ENCODE assay signal across 26 mouse cellular contexts in the genomic region with DNA sequence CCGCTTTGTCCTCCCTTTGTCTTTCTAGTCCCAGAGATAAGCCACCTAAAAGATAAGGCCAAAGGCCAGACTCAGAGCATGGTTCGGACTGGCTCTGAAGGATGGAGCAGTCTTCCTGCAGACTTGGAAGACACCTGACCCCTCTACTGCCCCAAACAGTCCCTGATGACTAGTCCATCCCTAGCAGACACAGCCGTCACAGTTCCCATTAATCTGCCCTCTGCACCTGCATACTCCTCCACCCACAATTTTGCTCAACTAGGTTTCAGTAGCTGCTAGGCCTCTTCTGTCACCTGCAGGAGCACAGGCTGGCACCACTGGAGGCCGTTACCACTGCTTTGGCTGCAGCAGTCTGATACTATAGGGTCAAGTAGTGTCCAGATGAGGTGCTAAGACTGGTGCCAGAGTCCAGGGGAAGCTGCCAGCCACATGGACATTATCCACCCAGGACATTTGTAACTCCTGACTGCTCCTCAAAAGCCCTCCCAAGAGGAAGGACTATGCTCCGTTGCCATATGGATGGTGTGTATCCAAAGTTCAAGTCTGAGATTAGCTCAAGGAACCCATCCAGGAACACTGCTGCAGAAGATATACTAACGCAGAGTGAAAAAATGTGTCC. TPM values are rescaled to one million over a fixed set of nuclear protein-coding genes. Genes with fewer than 3 reads are reported as not detected.
DNase-seq lines count a peak whose midpoint lies in the region; ATAC-seq and TF ChIP-seq lines count a peak whose summit lies in the region.
"Had no signal": no experiment of that assay in that cellular context is flagged by ENCODE, and none has a peak within 500 bp of the region (broad histone marks: within the 10 kb centered on the region; RNA-seq: fewer than 3 reads in every experiment).

No protein-coding gene starts in this region.

- H3K4me3 ChIP-seq in kidney, embryonic 14.5 days (ENCODE audit: low read length) = no peak overlapping the region
- H3K4me3 ChIP-seq in midbrain, embryonic 11.5 days (ENCODE audit: low read depth, low read length) = no peak overlapping the region
- no peak overlapping the region for H3K4me3 ChIP-seq in midbrain, embryonic 15.5 days
- H3K4me3 ChIP-seq in liver, embryonic 14.5 days (ENCODE audit: insufficient read depth in 1 of 2, low read depth in 2 of 2, low read length in 2 of 2) = no peak overlapping the region
- no peak overlapping the region for H3K4me3 ChIP-seq in forebrain, embryonic 13.5 days
- H3K4me3 ChIP-seq: heart, adult 2 months; heart, embryonic 13.5 days; hindbrain, embryonic 12.5 days; myocyte had no signal

- H3K27ac ChIP-seq in kidney, embryonic 14.5 days (ENCODE audit: low read depth, low read length) = no peak overlapping the region
- no peak overlapping the region for H3K27ac ChIP-seq in midbrain, embryonic 11.5 days (ENCODE audit: low read depth, low read length)
- no peak overlapping the region for H3K27ac ChIP-seq in midbrain, embryonic 15.5 days
- H3K27ac ChIP-seq in liver, embryonic 14.5 days = no peak overlapping the region
- no peak overlapping the region for H3K27ac ChIP-seq in forebrain, embryonic 13.5 days
- H3K27ac ChIP-seq: heart, adult 2 months; heart, embryonic 13.5 days; hindbrain, embryonic 12.5 days had no signal

- peaks cover 65% of the 10 kb centered on the region for H3K4me1 ChIP-seq in kidney, embryonic 14.5 days (ENCODE audit: control insufficient read depth, insufficient read depth, low read length)
- peaks cover 13% of the 10 kb centered on the region for H3K4me1 ChIP-seq in midbrain, embryonic 11.5 days (ENCODE audit: control insufficient read depth, insufficient read depth, low read length)
- peaks cover 36% of the 10 kb centered on the region for H3K4me1 ChIP-seq in midbrain, embryonic 15.5 days
- peaks cover 25 to 56% of the 10 kb centered on the region in 2 experiments for H3K4me1 ChIP-seq in liver, embryonic 14.5 days (replicated peaks; ENCODE audit: control insufficient read depth in 2 of 2, insufficient read depth in 2 of 2, low read length in 1 of 2)
- H3K4me1 ChIP-seq in forebrain, embryonic 13.5 days = peaks cover 52% of the 10 kb centered on the region

- no peaks in the 10 kb centered on the region for H3K36me3 ChIP-seq in kidney, embryonic 14.5 days (ENCODE audit: control insufficient read depth, insufficient read depth, low read length)
- no peaks in the 10 kb centered on the region for H3K36me3 ChIP-seq in midbrain, embryonic 11.5 days (ENCODE audit: control insufficient read depth, insufficient read depth, low read length)
- H3K36me3 ChIP-seq in midbrain, embryonic 15.5 days (replicated peaks) = no peaks in the 10 kb centered on the region
- no peaks in the 10 kb centered on the region for H3K36me3 ChIP-seq in liver, embryonic 14.5 days (replicated peaks; ENCODE audit: control insufficient read depth, insufficient read depth, low read depth)
- H3K36me3 ChIP-seq in forebrain, embryonic 13.5 days (ENCODE audit: poor library complexity, severe bottlenecking) = 0 out of 2 replicates have a peak, but pooled peaks cover 4% of the 10 kb centered on the region

- no peaks in the 10 kb centered on the region for H3K27me3 ChIP-seq in kidney, embryonic 14.5 days (ENCODE audit: control insufficient read depth, insufficient read depth, low read length)
- H3K27me3 ChIP-seq in midbrain, embryonic 11.5 days (ENCODE audit: control insufficient read depth, insufficient read depth, low read length) = no peaks in the 10 kb centered on the region
- H3K27me3 ChIP-seq in midbrain, embryonic 15.5 days (replicated peaks) = no peaks in the 10 kb centered on the region
- no peaks in the 10 kb centered on the region for H3K27me3 ChIP-seq in liver, embryonic 14.5 days (ENCODE audit: control insufficient read depth, insufficient read depth, low read length)
- no peaks in the 10 kb centered on the region for H3K27me3 ChIP-seq in forebrain, embryonic 13.5 days
- H3K27me3 ChIP-seq: heart, embryonic 13.5 days; hindbrain, embryonic 12.5 days; Patski had no signal

- H3K4me2 ChIP-seq in kidney, embryonic 14.5 days (replicated peaks; ENCODE audit: low read depth, low read length) = no peak overlapping the region
- no peak overlapping the region for H3K4me2 ChIP-seq in midbrain, embryonic 11.5 days
- H3K4me2 ChIP-seq in midbrain, embryonic 15.5 days = no peak overlapping the region
- no peak overlapping the region for H3K4me2 ChIP-seq in liver, embryonic 14.5 days (ENCODE audit: low read depth)
- H3K4me2 ChIP-seq in forebrain, embryonic 13.5 days = no peak overlapping the region
- H3K4me2 ChIP-seq: heart, embryonic 13.5 days; hindbrain, embryonic 12.5 days had no signal

- 80% methylated on average over 6 of the region's 6 CpGs for WGBS in kidney, embryonic 14.5 days
- WGBS in midbrain, embryonic 11.5 days = 87% methylated on average over 6 of the region's 6 CpGs
- 89% methylated on average over 6 of the region's 6 CpGs for WGBS in midbrain, embryonic 15.5 days
- 29% methylated on average over 6 of the region's 6 CpGs for WGBS in liver, embryonic 14.5 days (ENCODE audit: insufficient replicate concordance)
- WGBS in forebrain, embryonic 13.5 days = 87% methylated on average over 6 of the region's 6 CpGs

- peak; percentile 33 for DNase-seq in kidney, adult 18-20 months
- peak; percentile 76 for DNase-seq in midbrain, embryonic 11.5 days (ENCODE audit: low spot score, missing footprints)
- no peak for DNase-seq in liver, embryonic 14.5 days (ENCODE audit: low read depth in 3 of 3, low spot score in 3 of 3)
- DNase-seq in yolk sac, embryonic 10.5 days (ENCODE audit: low spot score) = peak; percentile 35
- DNase-seq in retina, postnatal 1 day = no peak
- DNase-seq: adrenal gland, adult 2 months; cerebellum, adult 18-20 months; cerebellum, postnatal 14 days; gastrocnemius, postnatal 25 days; heart, adult 2 months; heart, postnatal 14 days; left cerebral cortex, postnatal 4 days; lung, adult 18-20 months; lung, postnatal 10 days; midbrain, embryonic 14.5 days; right cerebral cortex, adult 18-20 months; right cerebral cortex, postnatal 4 days; thymus, postnatal 36 days had no signal

- no peak for ATAC-seq in kidney, embryonic 14.5 days (ENCODE audit: low FRiP score, low TSS enrichment)
- ATAC-seq in midbrain, embryonic 11.5 days (ENCODE audit: low FRiP score) = no peak
- ATAC-seq in midbrain, embryonic 15.5 days (replicated peaks) = no peak
- peak; percentile 53; the same call in 1 of the 2 replicates for ATAC-seq in liver, embryonic 14.5 days (ENCODE audit: insufficient read depth)
- no peak for ATAC-seq in forebrain, embryonic 13.5 days
- ATAC-seq: CD4-positive, CD25-positive, alpha-beta regulatory T cell, adult 4 months; Patski had no signal

- TF ChIP-seq EP300 in liver, embryonic 14.5 days (IDR thresholded peaks at IDR 0.05; ENCODE audit: low read depth) = no peak

- no peak for TF ChIP-seq CTCF in liver, embryonic 14.5 days (IDR thresholded peaks at IDR 0.05; ENCODE audit: low read depth)

- no peak overlapping the region for H3K9ac ChIP-seq in kidney, embryonic 14.5 days (ENCODE audit: low read depth, low read length)
- H3K9ac ChIP-seq in midbrain, embryonic 11.5 days (ENCODE audit: low read length) = no peak overlapping the region
- no peak overlapping the region for H3K9ac ChIP-seq in midbrain, embryonic 15.5 days
- H3K9ac ChIP-seq in liver, embryonic 14.5 days (replicated peaks) = no peak overlapping the region
- no peak overlapping the region for H3K9ac ChIP-seq in forebrain, embryonic 13.5 days
- H3K9ac ChIP-seq: heart, embryonic 13.5 days; hindbrain, embryonic 12.5 days had no signal

- H3K9me3 ChIP-seq in kidney, embryonic 14.5 days (ENCODE audit: control insufficient read depth, low read length) = no peaks in the 10 kb centered on the region
- no peaks in the 10 kb centered on the region for H3K9me3 ChIP-seq in midbrain, embryonic 11.5 days (ENCODE audit: control insufficient read depth, low read length)
- no peaks in the 10 kb centered on the region for H3K9me3 ChIP-seq in midbrain, embryonic 15.5 days
- H3K9me3 ChIP-seq in liver, embryonic 14.5 days (ENCODE audit: control insufficient read depth, low read length) = no peaks in the 10 kb centered on the region
- no peaks in the 10 kb centered on the region; the same call in 1 of the 2 replicates for H3K9me3 ChIP-seq in forebrain, embryonic 13.5 days (replicated peaks)
- H3K9me3 ChIP-seq: heart, embryonic 13.5 days; hindbrain, embryonic 12.5 days had no signal

RNA-seq across cellular contexts. Expression of gene Gna12, which starts 13.2 kb away (rescaled TPM):
- 20.4 and 22.1 TPM in 2 replicates for polyA plus RNA-seq in kidney, embryonic 14.5 days (2014; fragmentation: Nextera tagmentation; extraction: Ambion mirVana)
- polyA plus RNA-seq in midbrain, embryonic 11.5 days (2014; fragmentation: Nextera tagmentation; extraction: Ambion mirVana) = 25.8 and 33.4 TPM in 2 replicates
- 49.8 and 63.1 TPM in 2 replicates for polyA plus RNA-seq in midbrain, embryonic 15.5 days (2015; fragmentation: Nextera tagmentation; extraction: Ambion mirVana)
- polyA plus RNA-seq in liver, embryonic 14.5 days (2012; rRNA removed) = 14.2 and 17.0 TPM in 2 replicates
- polyA plus RNA-seq in liver, embryonic 14.5 days (2014; fragmentation: Nextera tagmentation; extraction: Ambion mirVana) = 5.4 and 9.6 TPM in 2 replicates
- 11.0 and 12.6 TPM in 2 replicates for polyA plus RNA-seq in forebrain, embryonic 13.5 days (2015; fragmentation: Nextera tagmentation; extraction: Ambion mirVana)

Comparison
In these comparisons a context has a peak if more than half of its experiments do, and no peak if none do; other contexts are left out.
1. DNase-seq: peak in kidney, adult 18-20 months (single experiment), midbrain, embryonic 11.5 days (single experiment) and yolk sac, embryonic 10.5 days (single experiment); none in liver, embryonic 14.5 days (0 of 3) and retina, postnatal 1 day (single experiment).